Mouse (Mus musculus): ENCODE measurements around the gene Spats2l. TPM values are rescaled to one million over a fixed set of nuclear protein-coding genes. Genes with fewer than 3 reads are reported as not detected.

Gene Spats2l
- polyA plus RNA-seq, 1 experiment from 2014 or later, result 62.3 TPM

DNA sequence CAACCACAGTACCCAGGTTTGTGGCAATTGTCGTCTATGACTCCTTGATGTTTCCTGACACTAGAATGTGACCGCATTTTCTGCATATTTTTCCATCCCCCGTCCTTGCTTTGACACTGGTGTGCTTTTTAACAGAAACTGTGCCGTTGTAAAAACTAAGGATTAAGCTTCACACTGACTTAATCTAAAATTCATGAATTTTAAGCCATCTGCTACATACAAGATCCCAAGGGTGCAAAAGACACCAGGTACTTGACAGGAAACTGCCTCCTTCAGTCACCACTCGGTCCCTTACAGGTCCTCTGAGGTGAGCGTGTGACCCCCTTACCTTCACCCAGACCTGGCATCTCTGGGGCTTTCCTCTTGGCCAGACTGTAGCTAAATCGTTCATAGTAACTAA, 129.8 kb downstream of the Spats2l start:
- Histone ChIP-seq H3K27ac (no peak overlapping the region), H3K9ac (no peak overlapping the region), H3K4me2 (no peak overlapping the region), H3K4me3 (replicated peaks) (no peak overlapping the region), H3K9me3 (replicated peaks) (no peaks in the 10 kb centered on the region), H3K4me1 (peaks cover 13% of the 10 kb centered on the region), H3K27me3 (no peaks in the 10 kb centered on the region), H3K36me3 (peaks cover 27% of the 10 kb centered on the region)
- ATAC-seq (replicated peaks; ENCODE audit: low FRiP score), result no peak
- 88% methylated on average over 7 of the region's 7 CpGs for WGBS

DNA sequence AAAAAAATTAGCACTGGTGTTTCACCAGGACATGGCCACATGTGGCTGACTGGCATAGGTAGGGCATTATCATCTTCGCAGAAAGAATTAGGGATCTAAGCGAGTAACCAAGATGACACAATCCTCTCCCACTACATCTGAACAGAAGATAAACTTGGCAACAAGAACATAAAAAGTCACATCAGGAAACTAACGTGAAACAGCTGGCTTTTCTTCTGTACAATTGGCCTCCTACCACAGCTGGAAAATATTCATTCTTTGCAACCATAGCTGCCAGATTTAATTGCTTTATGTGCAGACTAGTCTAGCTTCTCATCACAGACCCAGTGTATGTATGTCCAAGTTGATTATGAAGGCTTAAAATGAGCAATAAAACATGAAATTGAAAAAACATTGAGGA, 131.9 kb downstream of the Spats2l start:
- Histone ChIP-seq H3K9me3 (replicated peaks) (no peaks in the 10 kb centered on the region), H3K9ac (no peak overlapping the region), H3K27me3 (no peaks in the 10 kb centered on the region), H3K4me2 (no peak overlapping the region), H3K36me3 (peaks cover 30% of the 10 kb centered on the region), H3K4me1 (peaks cover 13% of the 10 kb centered on the region), H3K27ac (peak overlapping the region; percentile 33), H3K4me3 (replicated peaks) (no peak overlapping the region)
- ATAC-seq (replicated peaks; ENCODE audit: low FRiP score), result peak; percentile 78; the same call in 1 of the 2 replicates
- 51% methylated on average over 3 of the region's 3 CpGs for WGBS

DNA sequence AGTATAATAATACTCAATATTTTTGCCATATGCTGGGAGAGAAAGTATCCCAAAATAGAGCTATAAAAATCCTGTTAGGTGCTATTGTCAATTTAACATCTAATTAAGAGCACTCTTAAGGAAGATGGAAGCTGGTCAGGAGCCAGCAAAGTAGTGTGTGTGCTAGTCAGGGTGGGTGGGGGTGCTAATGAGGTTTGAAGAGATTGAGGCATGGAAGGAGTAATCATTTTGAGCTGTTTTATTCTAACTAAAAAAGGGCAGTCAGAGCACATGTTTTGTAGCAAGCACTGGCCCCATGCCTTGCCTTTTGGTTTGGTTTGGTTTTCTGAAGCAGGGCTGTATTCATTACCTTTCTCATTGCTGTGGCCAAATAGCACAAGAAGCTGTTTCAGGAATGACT, 132.3 kb downstream of the Spats2l start:
- Histone ChIP-seq H3K36me3 (peaks cover 30% of the 10 kb centered on the region), H3K27me3 (no peaks in the 10 kb centered on the region), H3K27ac (peak overlapping the region; percentile 61), H3K9me3 (replicated peaks) (no peaks in the 10 kb centered on the region), H3K4me2 (no peak overlapping the region), H3K9ac (no peak overlapping the region), H3K4me3 (replicated peaks) (no peak overlapping the region), H3K4me1 (peaks cover 13% of the 10 kb centered on the region)
- ATAC-seq (replicated peaks; ENCODE audit: low FRiP score), result 0 out of 2 replicates have a peak, but pooled peaks have one; percentile 54

DNA sequence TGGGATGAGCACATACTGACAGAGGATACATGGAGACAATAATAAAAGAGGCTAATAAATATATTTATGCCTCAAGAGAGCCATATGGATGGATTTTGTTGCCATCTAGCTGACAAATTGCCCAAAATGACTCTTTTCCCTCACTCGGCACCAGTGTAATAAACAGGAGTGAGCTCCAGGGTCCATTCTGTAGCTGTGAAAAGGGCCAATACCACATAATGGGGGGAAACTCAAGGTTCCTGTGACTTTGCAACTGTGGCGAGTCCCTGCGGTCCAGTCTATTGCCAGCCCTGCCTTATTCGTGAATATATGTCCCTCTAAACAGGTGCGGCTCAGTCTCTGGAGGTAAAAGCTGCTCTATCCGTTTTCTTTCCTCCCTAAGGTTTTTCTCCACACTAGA, 137.6 kb downstream of the Spats2l start:
- H3K36me3 ChIP-seq, result peaks cover 11% of the 10 kb centered on the region; the same call in 1 of the 2 replicates
- peaks cover 10% of the 10 kb centered on the region for H3K4me1 ChIP-seq
- H3K9me3 ChIP-seq (replicated peaks), result no peaks in the 10 kb centered on the region
- H3K9ac ChIP-seq, result no peak overlapping the region
- no peaks in the 10 kb centered on the region for H3K27me3 ChIP-seq
- ATAC-seq (replicated peaks; ENCODE audit: low FRiP score), result no peak
- H3K27ac ChIP-seq, result no peak overlapping the region
- H3K4me3 ChIP-seq (replicated peaks), result no peak overlapping the region
- 87% methylated on average over 6 of the region's 6 CpGs for WGBS
- no peak overlapping the region for H3K4me2 ChIP-seq

DNA sequence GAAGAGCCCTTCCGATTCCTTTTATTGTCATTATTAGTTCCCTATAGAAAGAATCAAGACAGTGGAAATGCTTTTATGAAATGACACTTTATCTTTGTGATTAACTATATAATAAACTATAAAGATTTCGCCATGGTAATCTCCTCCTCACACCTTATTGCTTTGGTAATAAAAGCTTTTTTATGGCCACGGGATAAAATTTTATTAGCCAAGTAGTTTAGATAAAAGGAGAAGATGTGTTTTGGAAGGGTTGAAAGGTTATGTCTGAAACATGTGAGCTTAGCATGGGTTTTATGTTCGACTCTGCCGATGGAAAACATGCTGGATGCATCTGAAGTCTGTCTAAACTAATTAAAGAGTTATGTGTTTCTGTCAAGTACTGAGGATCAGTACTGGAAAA, 143.4 kb downstream of the Spats2l start:
- Histone ChIP-seq H3K4me3 (replicated peaks) (no peak overlapping the region), H3K9ac (no peak overlapping the region), H3K27ac (no peak overlapping the region), H3K27me3 (no peaks in the 10 kb centered on the region), H3K36me3 (no peaks in the 10 kb centered on the region), H3K4me1 (no peaks in the 10 kb centered on the region), H3K9me3 (replicated peaks) (no peaks in the 10 kb centered on the region), H3K4me2 (no peak overlapping the region)
- ATAC-seq (replicated peaks; ENCODE audit: low FRiP score), result no peak
- WGBS, result 45% methylated on average over 5 of the region's 5 CpGs

DNA sequence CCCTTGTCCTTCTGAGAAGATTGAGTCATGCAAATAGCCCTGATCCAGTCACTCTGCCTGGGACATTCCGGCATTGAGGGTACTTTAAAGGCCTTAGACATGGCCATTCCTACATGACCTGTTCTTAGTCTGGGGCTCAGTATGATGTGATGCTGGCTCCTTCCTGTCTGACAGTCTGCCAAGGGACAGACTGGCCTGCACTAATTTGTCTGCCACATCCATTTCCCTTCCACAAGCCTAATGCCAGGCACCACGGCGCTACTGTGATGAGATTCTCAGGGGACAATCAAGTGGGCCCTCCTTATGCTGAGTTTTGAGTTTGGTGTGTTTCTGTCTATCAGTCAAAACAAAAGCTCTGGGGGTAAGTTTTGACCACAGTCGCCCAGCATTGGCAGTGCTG, 144.6 kb downstream of the Spats2l start:
- no peak overlapping the region for H3K4me2 ChIP-seq
- H3K4me1 ChIP-seq, result no peaks in the 10 kb centered on the region
- H3K36me3 ChIP-seq, result no peaks in the 10 kb centered on the region
- H3K9me3 ChIP-seq (replicated peaks), result no peaks in the 10 kb centered on the region
- H3K9ac ChIP-seq, result no peak overlapping the region
- no peak overlapping the region for H3K4me3 ChIP-seq (replicated peaks)
- ATAC-seq (replicated peaks; ENCODE audit: low FRiP score), result no peak
- no peak overlapping the region for H3K27ac ChIP-seq
- 88% methylated on average over 4 of the region's 4 CpGs for WGBS
- H3K27me3 ChIP-seq, result no peaks in the 10 kb centered on the region

DNA sequence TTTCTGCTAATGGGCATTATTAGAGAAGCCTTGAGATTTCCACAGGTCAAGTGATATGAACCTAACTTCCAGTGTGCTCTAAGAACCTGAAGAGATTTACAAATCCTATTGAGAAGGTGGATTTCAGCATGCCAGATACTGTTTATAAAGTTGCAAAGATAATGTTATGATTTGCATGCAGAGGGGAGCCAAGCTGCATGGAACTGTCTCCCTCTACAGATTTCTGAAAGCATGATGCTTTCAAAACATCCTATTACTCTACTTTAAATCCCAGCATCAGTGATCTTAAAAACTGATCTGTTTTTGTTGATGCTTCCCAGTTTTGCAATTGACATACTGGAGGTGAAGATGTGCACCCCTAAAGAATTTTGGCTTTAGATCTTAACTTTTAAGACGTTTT, 160.3 kb downstream of the Spats2l start:
- H3K9ac ChIP-seq, result no peak overlapping the region
- H3K4me3 ChIP-seq (replicated peaks), result no peak overlapping the region
- H3K36me3 ChIP-seq, result peaks cover 3% of the 10 kb centered on the region; the same call in 1 of the 2 replicates
- ATAC-seq (replicated peaks; ENCODE audit: low FRiP score), result no peak
- 49% methylated on average over 1 of the region's 1 CpGs for WGBS
- no peak overlapping the region for H3K4me2 ChIP-seq
- H3K9me3 ChIP-seq (replicated peaks), result no peaks in the 10 kb centered on the region
- no peak overlapping the region for H3K27ac ChIP-seq
- H3K4me1 ChIP-seq, result 0 out of 2 replicates have a peak, but pooled peaks cover 4% of the 10 kb centered on the region
- 0 out of 2 replicates have a peak, but pooled peaks cover 10% of the 10 kb centered on the region for H3K27me3 ChIP-seq

DNA sequence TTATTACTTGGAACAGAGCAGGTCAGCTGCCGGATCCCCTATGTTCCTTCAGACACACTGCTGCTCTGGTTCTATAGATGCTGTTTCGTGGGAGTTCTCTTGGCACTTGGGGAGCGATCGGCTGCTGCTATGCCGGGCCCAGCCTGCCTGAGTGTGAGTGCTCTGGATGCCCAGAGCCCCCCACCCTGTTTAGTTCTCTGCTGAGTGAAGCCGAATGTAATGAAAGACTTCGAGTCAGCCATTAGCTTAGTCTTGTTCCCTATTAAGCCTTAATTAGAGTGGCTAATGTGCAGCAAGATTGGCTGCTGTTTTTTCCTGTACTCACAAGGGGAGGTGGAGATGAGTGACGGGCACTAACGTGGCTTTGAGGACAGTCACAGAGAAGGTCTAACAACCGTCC, 166.7 kb downstream of the Spats2l start:
- WGBS, result 24% methylated on average over 10 of the region's 10 CpGs
- Histone ChIP-seq H3K4me1 (peaks cover 17% of the 10 kb centered on the region), H3K27ac (no peak overlapping the region), H3K4me3 (replicated peaks) (no peak overlapping the region), H3K9me3 (replicated peaks) (no peaks in the 10 kb centered on the region), H3K27me3 (peaks cover 29% of the 10 kb centered on the region), H3K4me2 (peak overlapping the region; percentile 20; the same call in 1 of the 2 replicates), H3K9ac (no peak overlapping the region), H3K36me3 (peaks cover 22% of the 10 kb centered on the region)
- ATAC-seq (replicated peaks; ENCODE audit: low FRiP score), result peak; percentile 67

DNA sequence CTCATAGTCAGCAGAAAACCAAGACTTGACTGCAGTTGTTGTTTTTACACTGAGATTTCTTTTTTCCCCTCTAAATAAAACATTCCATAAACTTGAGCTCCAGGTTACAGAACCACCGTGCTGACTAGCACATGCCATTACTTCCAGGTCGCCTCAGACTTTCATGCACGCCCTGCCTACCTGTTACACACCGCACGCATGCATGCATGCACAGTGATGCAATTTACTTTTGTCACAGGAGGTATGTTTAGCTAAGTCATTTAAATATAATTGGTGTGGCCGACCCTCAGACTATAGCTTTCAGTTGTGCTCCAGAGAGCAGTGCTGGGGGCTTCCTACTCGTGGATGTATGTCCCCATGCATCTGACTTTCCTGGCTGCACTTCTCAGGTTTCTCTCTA, 167.1 kb downstream of the Spats2l start:
- no peaks in the 10 kb centered on the region for H3K9me3 ChIP-seq (replicated peaks)
- peaks cover 29% of the 10 kb centered on the region for H3K27me3 ChIP-seq
- WGBS, result 46% methylated on average over 7 of the region's 7 CpGs
- H3K36me3 ChIP-seq, result peaks cover 24% of the 10 kb centered on the region
- no peak for ATAC-seq (replicated peaks; ENCODE audit: low FRiP score)
- 0 out of 2 replicates have a peak overlapping the region, but pooled peaks have one; percentile 20 for H3K4me2 ChIP-seq
- no peak overlapping the region for H3K27ac ChIP-seq
- no peak overlapping the region for H3K4me3 ChIP-seq (replicated peaks)
- H3K4me1 ChIP-seq, result peaks cover 17% of the 10 kb centered on the region
- no peak overlapping the region for H3K9ac ChIP-seq

DNA sequence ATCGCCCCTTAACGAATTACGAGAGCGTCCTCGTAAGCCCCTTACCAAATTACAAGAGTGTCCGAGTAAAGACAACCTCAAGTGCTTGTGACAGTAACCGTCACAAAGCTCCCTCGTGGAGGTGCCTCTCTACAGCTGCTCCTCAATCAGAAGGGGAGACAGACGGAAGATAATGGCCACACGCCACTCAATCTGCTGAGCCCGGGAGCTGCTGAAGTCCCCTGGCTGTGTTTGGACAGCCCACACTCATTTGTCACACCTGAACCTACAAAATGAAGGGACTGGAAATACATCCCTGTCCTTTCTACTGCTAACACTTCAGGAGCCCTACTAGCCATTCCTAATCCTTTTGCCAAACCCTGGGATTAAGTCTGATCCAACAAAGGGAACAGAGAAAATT, 167.8 kb downstream of the Spats2l start:
- H3K4me2 ChIP-seq, result no peak overlapping the region
- ATAC-seq (replicated peaks; ENCODE audit: low FRiP score), result no peak
- H3K27ac ChIP-seq, result no peak overlapping the region
- H3K4me3 ChIP-seq (replicated peaks), result no peak overlapping the region
- peaks cover 17% of the 10 kb centered on the region for H3K4me1 ChIP-seq
- peaks cover 28% of the 10 kb centered on the region for H3K36me3 ChIP-seq
- no peaks in the 10 kb centered on the region for H3K9me3 ChIP-seq (replicated peaks)
- no peak overlapping the region for H3K9ac ChIP-seq
- peaks cover 29% of the 10 kb centered on the region for H3K27me3 ChIP-seq
- 53% methylated on average over 11 of the region's 11 CpGs for WGBS

DNA sequence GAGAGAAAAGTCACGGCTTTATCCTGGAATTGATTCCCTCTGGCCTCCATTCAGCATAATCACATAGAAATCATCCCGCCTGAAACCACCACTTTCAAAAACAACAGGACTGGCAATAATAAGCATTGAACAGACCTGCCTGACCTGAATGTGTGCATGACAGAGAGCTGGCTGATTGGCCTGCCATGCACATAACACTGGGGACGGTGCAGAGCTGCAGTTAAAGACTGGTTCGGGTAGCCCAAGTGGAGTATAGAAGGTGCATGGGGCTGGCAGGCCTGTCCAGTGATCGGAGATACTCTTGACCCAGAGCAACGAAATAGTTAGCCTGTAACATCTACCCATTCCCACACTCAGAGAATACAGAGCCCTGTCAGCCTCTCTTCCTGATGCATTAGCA, 168.3 kb downstream of the Spats2l start:
- Histone ChIP-seq H3K4me1 (peaks cover 17% of the 10 kb centered on the region), H3K27ac (no peak overlapping the region), H3K27me3 (peaks cover 29% of the 10 kb centered on the region), H3K9me3 (replicated peaks) (no peaks in the 10 kb centered on the region), H3K4me3 (replicated peaks) (no peak overlapping the region), H3K9ac (no peak overlapping the region), H3K36me3 (peaks cover 28% of the 10 kb centered on the region), H3K4me2 (no peak overlapping the region)
- 90% methylated on average over 6 of the region's 6 CpGs for WGBS
- ATAC-seq (replicated peaks; ENCODE audit: low FRiP score), result no peak

DNA sequence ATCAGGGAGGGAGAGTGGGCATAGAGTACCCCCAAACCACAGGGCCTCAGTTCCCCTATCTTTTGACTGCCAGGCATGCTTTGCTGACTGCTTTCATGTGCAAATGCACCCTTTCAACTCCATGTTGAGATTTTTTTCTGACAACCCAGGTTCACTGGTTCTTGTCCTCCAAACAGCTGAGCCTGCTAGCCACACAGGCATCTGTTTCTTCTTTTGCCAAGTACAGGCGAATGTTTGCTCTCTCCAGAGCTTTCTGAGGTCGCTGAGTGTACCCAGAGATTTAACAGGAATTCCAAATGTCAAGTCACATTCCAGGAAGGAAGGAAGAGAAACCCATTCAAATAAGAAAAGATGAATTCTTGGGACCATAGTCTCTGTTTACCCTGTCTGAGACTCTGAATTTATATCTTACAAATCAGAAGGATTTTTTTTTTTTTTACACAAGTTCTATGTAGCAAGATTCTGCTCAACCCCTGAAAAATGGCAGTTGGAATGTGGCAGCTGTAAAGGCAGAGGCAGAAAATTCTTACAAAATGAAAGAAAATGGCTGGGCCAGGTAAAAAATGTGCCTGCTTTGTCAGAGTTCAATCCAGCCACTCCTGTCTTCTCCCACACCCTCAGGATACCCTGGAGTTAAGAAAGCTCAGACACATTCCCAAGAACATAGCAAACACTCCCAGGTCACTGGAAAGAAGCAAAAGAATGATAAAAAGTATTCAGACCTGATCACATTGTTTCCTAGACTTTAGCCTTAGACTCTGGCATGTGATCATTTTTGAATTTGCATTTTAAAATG, 173.8 kb downstream of the Spats2l start:
- no peak overlapping the region for H3K27ac ChIP-seq
- H3K36me3 ChIP-seq, result peaks cover 22% of the 10 kb centered on the region
- no peak for ATAC-seq (replicated peaks; ENCODE audit: low FRiP score)
- peaks cover 6% of the 10 kb centered on the region; the same call in 1 of the 2 replicates for H3K4me1 ChIP-seq
- H3K4me2 ChIP-seq, result no peak overlapping the region
- H3K9me3 ChIP-seq (replicated peaks), result no peaks in the 10 kb centered on the region
- H3K4me3 ChIP-seq (replicated peaks), result no peak overlapping the region
- no peak overlapping the region for H3K9ac ChIP-seq
- WGBS, result 52% methylated on average over 2 of the region's 2 CpGs
- 0 out of 2 replicates have a peak, but pooled peaks cover 8% of the 10 kb centered on the region for H3K27me3 ChIP-seq

All from kidney, embryonic 15.5 days (tissue).